Mouse (Mus musculus) liver, embryonic 13.5 days (tissue): ENCODE results near the gene Arl3. TPM values are rescaled to one million over a fixed set of nuclear protein-coding genes. Genes with fewer than 3 reads are reported as not detected.
A peak's percentile ranks its signal among the peaks of the same experiment; 100 is the strongest.

Experiments used
- ATAC-seq: fragments of 200-750 bp; cut with Nextera tagmentation; 2 replicates; pipeline ENCODE4 v1.8.0; 2017; ENCODE audit warnings: low read depth, mild to moderate bottlenecking, moderate number of reproducible peaks, moderate library complexity
- DNase-seq: peaks from one replicate; pipeline ENCODE4 v3.0.0; 2022
- H3K27ac ChIP-seq: fragments of 300-500 bp; sonication (generic); 2 replicates; pipeline ENCODE4 v1.5.1; 2015; ENCODE audit warnings: moderate library complexity, mild to moderate bottlenecking, inconsistent platforms
- H3K27me3 ChIP-seq: fragments of 300-500 bp; sonication (generic); 2 replicates; pipeline ENCODE4 v1.6.1; 2015; ENCODE audit warnings: mild to moderate bottlenecking, inconsistent platforms
- H3K36me3 ChIP-seq: fragments of 300-500 bp; sonication (generic); 2 replicates; pipeline ENCODE4 v1.6.1; 2015; ENCODE audit warnings: mild to moderate bottlenecking, inconsistent platforms
- H3K4me1 ChIP-seq: fragments of 300-500 bp; sonication (generic); replicated peaks from 2 replicates; pipeline ENCODE4 v1.6.1; 2015; ENCODE audit warnings: inconsistent platforms
- H3K4me2 ChIP-seq: fragments of 300-500 bp; sonication (generic); 2 replicates; pipeline ENCODE4 v1.6.1; 2015; ENCODE audit warnings: inconsistent platforms, mild to moderate bottlenecking, moderate library complexity
- H3K4me3 ChIP-seq: fragments of 300-500 bp; sonication (generic); replicated peaks from 2 replicates; pipeline ENCODE4 v1.5.1; 2015; ENCODE audit warnings: mild to moderate bottlenecking, inconsistent platforms
- H3K9ac ChIP-seq: fragments of 300-500 bp; sonication (generic); 2 replicates; pipeline ENCODE4 v1.6.1; 2015; ENCODE audit warnings: mild to moderate bottlenecking, inconsistent platforms
- H3K9me3 ChIP-seq: fragments of 300-500 bp; sonication (generic); replicated peaks from 2 replicates; pipeline ENCODE4 v1.6.1; 2016; ENCODE audit warnings: inconsistent platforms
- WGBS: fragments of 180-500 bp; shearing (Covaris S2); methylation state at CpG from one replicate; pipeline ENCODE4 v1.1.7; 2015; ENCODE audit not compliant: insufficient replicate concordance; 5-methylcytosine and 5-hydroxymethylcytosine counted together
- polyA plus RNA-seq: library from polyadenylated mRNA; unstranded; fragments of >200 nt; fragmentation: Nextera tagmentation; extraction: Ambion mirVana; gene quantifications from 2 replicates; pipeline ENCODE4 v1.2.1, GENCODE M21; 2015

Gene Arl3
- polyA plus RNA-seq, 1 experiment from 2014 or later: 29.8 TPM

DNA sequence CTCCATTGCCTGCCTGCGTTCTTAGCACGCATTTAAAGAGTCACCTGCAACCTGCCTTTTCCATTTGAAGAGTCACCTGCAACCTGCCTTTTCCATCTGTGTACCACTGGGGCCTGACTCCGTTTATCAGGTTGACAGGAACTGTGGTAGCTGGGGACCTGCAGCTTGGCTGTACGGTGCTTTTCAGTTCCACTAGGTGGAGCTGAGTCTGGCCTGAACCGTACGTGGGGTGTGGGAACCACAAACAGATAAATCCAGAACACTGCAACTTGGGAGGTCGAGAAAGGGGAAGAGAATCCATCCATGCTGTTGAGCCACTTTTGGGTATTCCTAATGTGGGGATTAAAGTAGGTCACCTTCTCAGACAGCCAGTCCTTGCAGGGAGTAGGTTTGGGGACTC is 34.4 kb upstream of the Arl3 start:
- H3K27me3 ChIP-seq: no peaks in the 10 kb centered on the region
- DNase-seq (no peak), ATAC-seq (no peak)
- H3K36me3 ChIP-seq: peaks cover 46% of the 10 kb centered on the region
- H3K9me3 ChIP-seq: no peaks in the 10 kb centered on the region
- no peak overlapping the region for H3K9ac ChIP-seq
- H3K4me3 ChIP-seq: no peak overlapping the region
- peaks cover 57% of the 10 kb centered on the region for H3K4me1 ChIP-seq
- H3K4me2 ChIP-seq: no peak overlapping the region
- WGBS: 28% methylated on average over 7 of the region's 7 CpGs
- H3K27ac ChIP-seq: no peak overlapping the region

DNA sequence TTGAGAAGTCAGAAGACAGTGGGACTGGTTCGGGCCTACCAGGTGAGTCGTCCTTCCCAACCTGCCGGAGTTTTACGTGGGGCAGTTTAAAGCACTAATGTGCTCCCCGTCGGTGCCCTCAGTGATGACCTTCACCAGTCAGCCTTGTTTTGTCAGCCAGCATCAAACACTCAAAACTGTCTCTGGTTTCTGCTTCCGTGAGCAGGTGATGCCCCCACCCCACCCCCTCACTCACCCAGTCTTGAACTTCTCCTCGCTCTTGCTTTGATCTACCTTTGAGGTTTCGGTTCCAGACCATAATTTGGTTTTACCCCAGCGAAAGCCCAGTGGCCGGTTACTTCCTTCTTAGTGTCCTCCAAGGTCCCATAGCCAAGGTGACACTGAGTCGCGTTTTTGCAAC is 33.7 kb upstream of the Arl3 start:
- ATAC-seq (no peak), DNase-seq (no peak)
- H3K36me3 ChIP-seq: peaks cover 45% of the 10 kb centered on the region
- 80% methylated on average over 13 of the region's 13 CpGs for WGBS
- H3K27me3 ChIP-seq: no peaks in the 10 kb centered on the region
- peaks cover 58% of the 10 kb centered on the region for H3K4me1 ChIP-seq
- no peak overlapping the region for H3K4me2 ChIP-seq
- H3K27ac ChIP-seq: no peak overlapping the region
- no peak overlapping the region for H3K9ac ChIP-seq
- no peaks in the 10 kb centered on the region for H3K9me3 ChIP-seq
- H3K4me3 ChIP-seq: no peak overlapping the region

DNA sequence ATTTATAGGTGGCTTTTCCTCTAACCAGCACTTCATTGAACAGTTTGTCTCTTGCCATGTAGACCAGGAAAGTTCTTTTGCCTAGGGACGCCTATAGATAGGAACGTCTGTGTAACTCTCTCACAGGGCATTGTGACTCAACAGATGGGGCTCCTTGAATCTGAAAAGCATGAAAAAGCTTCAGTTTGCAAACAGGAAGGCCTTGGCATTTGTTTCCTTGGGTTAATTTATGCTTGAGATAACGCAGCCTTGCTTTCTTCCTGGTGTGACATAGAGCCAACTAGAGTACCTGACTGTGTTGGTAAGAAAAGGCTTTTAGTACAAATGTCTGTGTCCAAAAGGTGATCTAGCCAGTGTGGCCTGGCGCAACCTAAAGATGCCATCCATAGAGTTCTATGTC is 29.4 kb upstream of the Arl3 start:
- no peak for ATAC-seq
- H3K4me1 ChIP-seq: peaks cover 59% of the 10 kb centered on the region
- WGBS: 58% methylated on average over 4 of the region's 4 CpGs

GRCm38 (mm10) chr19:46601491-46601890 is 28.5 kb upstream of the Arl3 start:
- Histone ChIP-seq H3K4me2 (peak overlapping the region; percentile 93), H3K9ac (no peak overlapping the region), H3K4me3 (0 out of 2 replicates have a peak overlapping the region, but pooled peaks have one; percentile 6), H3K36me3 (peaks cover 11% of the 10 kb centered on the region), H3K4me1 (peaks cover 50% of the 10 kb centered on the region), H3K27me3 (no peaks in the 10 kb centered on the region), H3K27ac (peak overlapping the region; percentile 63), H3K9me3 (no peaks in the 10 kb centered on the region)
- DNase-seq (no peak), ATAC-seq (no peak)
- 47% methylated on average over 14 of the region's 14 CpGs for WGBS

More for the DNA sequence above, 29.4 kb upstream of the Arl3 start:
- no peak overlapping the region for H3K4me2 ChIP-seq
- no peak overlapping the region for H3K4me3 ChIP-seq
- no peak for DNase-seq
- H3K9me3 ChIP-seq: no peaks in the 10 kb centered on the region
- no peak overlapping the region for H3K9ac ChIP-seq
- H3K27me3 ChIP-seq: no peaks in the 10 kb centered on the region
- H3K27ac ChIP-seq: no peak overlapping the region
- peaks cover 20% of the 10 kb centered on the region for H3K36me3 ChIP-seq

DNA sequence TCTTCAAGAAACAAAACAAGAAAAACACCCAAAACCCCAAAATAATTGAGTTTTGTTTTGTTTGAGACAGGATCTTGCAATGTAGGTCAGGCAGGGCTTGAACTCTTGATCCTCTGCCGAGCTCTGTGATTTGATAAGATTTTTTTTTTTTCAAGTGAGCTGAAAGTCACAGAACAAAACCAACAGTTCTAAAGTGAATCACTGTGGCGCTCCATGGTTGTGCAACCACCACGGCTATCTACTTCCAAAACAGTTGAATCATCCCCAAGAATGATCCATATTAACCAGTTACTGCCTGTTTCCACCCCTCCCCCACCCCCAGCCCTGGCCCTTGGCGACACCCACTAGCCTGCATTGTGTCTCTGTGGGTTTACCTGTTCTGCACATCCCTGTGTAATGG is 27.4 kb upstream of the Arl3 start:
- no peak for DNase-seq
- Histone ChIP-seq H3K27me3 (no peaks in the 10 kb centered on the region), H3K27ac (peak overlapping the region; percentile 74), H3K4me2 (peak overlapping the region; percentile 93), H3K4me1 (peaks cover 47% of the 10 kb centered on the region), H3K9me3 (no peaks in the 10 kb centered on the region), H3K4me3 (peak overlapping the region; percentile 96), H3K9ac (peak overlapping the region; percentile 89; the same call in 1 of the 2 replicates), H3K36me3 (peaks cover 7% of the 10 kb centered on the region; the same call in 1 of the 2 replicates)
- ATAC-seq: no peak
- 50% methylated on average over 4 of the region's 4 CpGs for WGBS

DNA sequence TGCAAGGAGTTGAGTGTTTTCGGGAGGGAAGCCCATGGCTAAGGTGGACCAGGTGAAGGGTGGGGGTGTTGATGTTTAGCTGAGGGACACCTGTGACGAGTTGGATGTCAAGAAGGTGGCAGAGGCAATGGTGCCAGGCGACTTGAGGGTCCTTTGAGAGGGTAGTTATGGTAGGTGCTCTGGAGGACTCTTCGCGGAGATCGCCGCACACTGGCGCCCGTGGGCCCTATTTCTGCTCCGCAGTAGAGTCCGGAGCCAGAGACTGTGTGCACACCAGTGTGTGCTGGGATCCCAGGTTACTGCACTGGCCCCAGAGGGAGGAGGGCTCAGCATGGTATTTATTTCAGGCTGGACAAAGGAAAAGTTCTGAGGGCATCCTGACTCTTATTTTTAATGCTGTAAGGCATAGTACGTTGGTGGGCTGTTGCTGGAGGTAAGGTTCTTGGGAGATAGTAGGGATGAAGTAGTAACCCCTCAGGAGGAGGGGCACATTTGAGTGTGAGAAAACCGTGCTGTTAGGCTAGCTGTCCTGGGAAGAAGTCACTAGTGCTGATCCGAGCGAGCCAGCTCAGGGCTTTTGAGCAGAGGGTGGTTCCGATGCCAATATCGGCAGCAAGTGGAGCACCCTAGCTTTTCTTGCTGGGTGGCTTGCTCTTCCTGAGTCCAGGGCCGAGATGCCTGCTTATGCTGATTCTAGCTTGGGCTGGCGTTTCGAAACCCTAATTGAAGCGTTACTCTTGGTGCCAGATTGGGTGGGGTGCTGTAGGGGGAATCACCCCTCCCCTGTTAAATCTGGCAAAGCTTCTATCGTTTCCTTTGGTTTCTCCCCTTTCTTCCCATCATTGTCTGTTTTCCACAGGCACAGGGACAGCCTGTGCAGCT is 26.6 kb upstream of the Arl3 start:
- 0 out of 2 replicates have a peak, but pooled peaks have one; percentile 1 for ATAC-seq
- Histone ChIP-seq H3K27me3 (no peaks in the 10 kb centered on the region), H3K27ac (peak overlapping the region; percentile 74), H3K36me3 (peaks cover 11% of the 10 kb centered on the region; the same call in 1 of the 2 replicates), H3K9ac (peak overlapping the region; percentile 89), H3K4me3 (peak overlapping the region; percentile 96), H3K4me1 (peaks cover 47% of the 10 kb centered on the region), H3K9me3 (no peaks in the 10 kb centered on the region), H3K4me2 (peak overlapping the region; percentile 93)
- DNase-seq: no peak
- 10% methylated on average over 22 of the region's 22 CpGs for WGBS

GRCm38 (mm10) chr19:46598720-46599252 is 25.8 kb upstream of the Arl3 start, which contains the start of gene Wbp1l:
Wbp1l (plus strand) TSS chr19:46599084.
- peak within 1 kb of the TSS; percentile 96 for H3K4me3 ChIP-seq
- peak within 1 kb of the TSS; percentile 74 for H3K27ac ChIP-seq
- peak within 1 kb of the TSS; percentile 89 for H3K9ac ChIP-seq
- peak; percentile 97 for DNase-seq
- peaks cover 19% of the 10 kb centered on the region; the same call in 1 of the 2 replicates for H3K36me3 ChIP-seq
- H3K27me3 ChIP-seq: no peaks in the 10 kb centered on the region
- H3K4me1 ChIP-seq: peaks cover 47% of the 10 kb centered on the region
- ATAC-seq: peak; percentile 98
- WGBS: under 1% methylated on average over 22 of the region's 22 CpGs
- H3K9me3 ChIP-seq: no peaks in the 10 kb centered on the region
- H3K4me2 ChIP-seq: peak within 1 kb of the TSS; percentile 93

- Histone ChIP-seq H3K36me3 (peaks cover 21% of the 10 kb centered on the region; the same call in 1 of the 2 replicates), H3K27me3 (no peaks in the 10 kb centered on the region), H3K4me1 (peaks cover 43% of the 10 kb centered on the region), H3K9me3 (no peaks in the 10 kb centered on the region), H3K27ac (no peak overlapping the region; the same call in 1 of the 2 replicates), H3K9ac (no peak overlapping the region), H3K4me2 (peak overlapping the region; percentile 93), H3K4me3 (peak overlapping the region; percentile 96)
- 86% methylated on average over 4 of the region's 4 CpGs for WGBS
- DNase-seq: no peak
- ATAC-seq: no peak
Observed at GRCm38 (mm10) chr19:46598187-46598586, 25.2 kb upstream of the Arl3 start.

GRCm38 (mm10) chr19:46592751-46593439 is 19.9 kb upstream of the Arl3 start:
- H3K9me3 ChIP-seq: no peaks in the 10 kb centered on the region
- no peak overlapping the region for H3K9ac ChIP-seq
- peaks cover under 1% of the 10 kb centered on the region for H3K4me1 ChIP-seq
- H3K27me3 ChIP-seq: no peaks in the 10 kb centered on the region
- no peak overlapping the region for H3K4me3 ChIP-seq
- WGBS: 88% methylated on average over 9 of the region's 9 CpGs
- ATAC-seq: no peak
- peaks cover 62% of the 10 kb centered on the region for H3K36me3 ChIP-seq
- H3K27ac ChIP-seq: no peak overlapping the region
- no peak overlapping the region for H3K4me2 ChIP-seq
- no peak for DNase-seq

GRCm38 (mm10) chr19:46591575-46591974 is 18.6 kb upstream of the Arl3 start:
- no peak for DNase-seq
- ATAC-seq: no peak
- WGBS: 75% methylated on average over 6 of the region's 6 CpGs
- H3K9me3 ChIP-seq: no peaks in the 10 kb centered on the region
- H3K4me2 ChIP-seq: no peak overlapping the region
- no peak overlapping the region for H3K4me3 ChIP-seq
- no peak overlapping the region for H3K9ac ChIP-seq
- peaks cover 66% of the 10 kb centered on the region for H3K36me3 ChIP-seq
- H3K27me3 ChIP-seq: no peaks in the 10 kb centered on the region
- H3K27ac ChIP-seq: no peak overlapping the region
- no peaks in the 10 kb centered on the region for H3K4me1 ChIP-seq
